Mouse (Mus musculus) lung, postnatal 25 days (tissue): ENCODE measurements at regions not wholly inside any gene's neighbourhood (a gene's known extent, or its start where the extent isn't known, plus 50 kb on each side); places are given as distances from the start of the nearest gene placed in this dataset.

Source experiments
- DNase-seq: peaks from one replicate; pipeline ENCODE4 v3.0.0; 2022; ENCODE audit warnings: low spot score

DNA sequence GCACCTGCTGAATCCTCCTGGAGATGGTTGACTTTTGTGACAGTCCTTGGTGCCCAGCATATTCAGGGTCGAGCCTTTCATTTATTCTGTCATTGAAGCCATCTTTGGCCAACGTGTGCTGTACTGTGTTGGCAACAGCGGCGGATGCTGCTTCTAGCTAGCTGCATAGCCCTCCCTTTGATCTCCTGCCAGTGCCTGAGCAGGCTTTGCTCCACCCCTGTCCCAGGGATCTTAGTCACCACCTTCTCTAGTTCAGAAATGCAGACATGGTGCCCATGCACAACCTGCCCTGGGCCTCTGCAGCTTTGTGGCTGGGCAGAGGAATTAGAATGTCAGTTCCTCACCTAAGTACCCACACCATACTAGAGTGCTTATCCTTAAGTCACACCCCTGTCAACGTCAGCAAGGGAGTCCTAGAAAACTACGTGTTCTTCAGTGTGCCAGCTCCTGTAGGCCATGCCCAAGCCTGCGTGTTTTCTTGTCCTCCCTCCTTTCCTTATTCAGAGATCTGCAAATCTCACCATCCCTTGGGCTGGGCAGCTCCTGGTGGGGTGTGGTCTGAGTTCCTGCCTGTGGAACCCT, 151.9 kb downstream of the Zfp706 start:
- peak; percentile 79 for DNase-seq

DNA sequence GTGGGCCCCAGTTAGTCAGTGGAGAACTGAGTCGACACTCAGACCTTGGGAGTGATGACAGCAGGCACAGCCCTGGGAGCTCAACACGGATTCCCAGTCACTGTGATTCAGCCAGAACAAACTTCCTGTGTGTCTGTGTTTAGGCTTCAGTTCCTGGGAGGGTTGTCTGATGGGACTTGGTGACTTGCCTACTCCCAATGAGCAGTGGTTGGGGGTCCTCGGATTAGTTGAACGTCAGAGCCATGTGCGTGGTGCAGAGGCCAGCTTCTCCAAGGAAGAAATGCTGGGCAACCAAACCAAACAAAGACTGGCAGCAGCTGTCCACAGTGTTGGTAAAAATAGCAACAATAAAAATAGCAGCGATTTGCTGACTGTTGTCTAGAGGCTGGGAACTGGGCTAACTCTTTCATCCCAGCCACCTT, 152.7 kb downstream of the Zfp706 start:
- DNase-seq, result peak; percentile 32

DNA sequence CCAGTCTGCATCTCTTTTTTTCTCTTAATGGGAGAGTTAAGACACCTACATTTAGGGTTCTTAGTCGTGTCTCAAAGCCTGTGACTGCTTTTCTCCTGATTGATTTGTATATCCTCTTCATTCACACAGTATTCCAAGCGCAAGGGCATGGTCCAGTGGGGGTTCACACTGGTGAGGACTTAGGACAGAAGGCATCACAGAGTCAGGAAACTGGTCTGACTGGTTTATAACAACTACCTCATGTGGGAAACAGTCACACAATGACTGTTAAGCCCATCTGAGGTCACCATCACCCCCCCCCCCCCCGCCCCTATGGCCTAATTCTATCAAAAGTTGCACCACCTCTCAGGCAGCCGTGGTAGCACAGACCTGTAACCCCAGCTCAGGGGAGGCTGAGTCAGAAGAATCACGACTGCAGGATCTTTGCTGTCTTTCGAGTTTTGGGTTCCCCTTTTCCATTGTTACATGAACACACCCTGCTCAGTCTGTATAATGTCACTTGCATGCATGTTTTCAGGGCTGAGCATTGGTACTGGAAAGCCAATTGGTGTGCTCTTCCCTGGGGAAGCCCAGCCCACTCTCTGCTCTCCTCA, 155.2 kb downstream of the Zfp706 start:
- no peak for DNase-seq

DNA sequence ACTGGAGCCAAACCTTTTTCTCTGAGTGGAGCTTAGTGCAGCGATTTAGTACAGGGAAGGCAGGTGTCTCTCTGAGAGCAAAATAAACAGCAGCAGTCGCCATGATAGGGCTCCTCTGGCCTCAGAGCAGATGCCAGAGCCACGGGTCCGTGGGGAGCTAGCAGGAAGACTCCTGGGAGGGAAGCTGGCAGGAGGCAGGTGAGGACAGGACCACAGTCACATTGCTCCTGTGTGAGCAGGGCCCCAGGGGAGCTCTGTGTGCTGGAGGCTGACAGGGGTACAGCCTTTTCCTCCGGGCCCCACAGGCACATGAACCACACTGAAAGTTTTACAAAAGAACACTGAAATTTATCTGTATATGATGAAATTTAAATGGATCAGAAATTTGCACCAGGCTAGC, 159.3 kb downstream of the Zfp706 start:
- DNase-seq, result no peak

DNA sequence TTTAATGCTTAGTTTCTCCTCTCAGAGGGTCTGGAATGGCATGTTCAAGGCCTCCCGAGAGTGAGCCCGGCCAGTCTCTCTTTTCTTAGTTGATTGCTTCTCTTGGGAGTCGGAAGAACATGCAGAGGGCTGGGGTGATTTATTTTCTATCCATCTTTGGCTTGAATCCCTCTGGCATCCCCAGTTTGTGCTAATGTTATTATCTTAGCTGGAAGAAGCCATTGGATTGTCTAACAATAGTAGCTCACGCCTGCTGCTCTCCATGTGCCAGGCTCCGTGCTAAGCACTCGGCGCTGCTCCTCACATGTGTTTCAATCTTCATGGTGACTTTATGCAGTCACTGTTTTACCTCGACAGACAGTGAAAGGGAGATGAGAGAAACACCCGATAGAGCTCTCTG, 160.8 kb downstream of the Zfp706 start:
- DNase-seq, result no peak
